Mouse (Mus musculus): ENCODE measurements at regions not wholly inside any gene's neighbourhood (a gene's known extent, or its start where the extent isn't known, plus 50 kb on each side); places are given as distances from the start of the nearest gene placed in this dataset.

DNA sequence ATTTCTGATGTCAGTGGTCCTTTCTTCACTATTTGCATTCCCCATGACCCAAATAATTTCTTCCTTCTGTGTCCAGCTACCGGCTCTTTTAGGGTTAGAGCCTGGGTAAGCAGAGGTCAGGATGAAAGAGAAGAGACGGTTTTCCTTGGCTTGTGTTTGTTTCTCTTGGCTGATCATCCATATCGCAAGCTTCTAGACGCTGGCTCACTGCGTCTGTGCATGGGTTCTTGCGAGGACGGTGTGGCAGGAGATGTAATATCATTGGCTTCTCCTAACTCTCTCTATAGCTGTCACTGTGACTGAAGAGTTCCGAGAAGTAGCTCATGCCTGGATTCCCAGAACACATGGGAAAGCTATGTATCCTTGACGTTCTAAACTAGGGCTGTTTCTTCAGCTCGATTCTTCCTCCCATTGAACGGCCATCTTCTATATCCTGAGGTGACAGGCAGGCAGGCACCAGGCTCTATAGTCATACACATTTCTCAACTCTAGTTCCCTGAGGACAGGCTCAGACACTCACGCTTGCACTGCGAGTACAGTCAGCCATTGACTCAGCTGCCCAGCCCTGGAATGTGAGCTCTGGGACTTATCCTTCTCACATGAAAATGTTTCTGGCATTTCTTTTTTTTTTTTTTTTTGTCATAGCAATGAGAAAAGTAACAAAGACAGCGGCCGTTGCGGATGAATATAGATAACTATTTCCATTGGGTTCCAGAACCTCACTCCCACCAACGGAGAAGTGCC lies 85.0 kb downstream of the Bach1 start:
- Histone ChIP-seq H3K27me3 (ENCODE audit: control insufficient read depth, insufficient read depth, low read length) (no peaks in the 10 kb centered on the region), H3K9me3 (ENCODE audit: control insufficient read depth, low read length) (no peaks in the 10 kb centered on the region), H3K9ac (no peak overlapping the region), H3K4me1 (replicated peaks; ENCODE audit: control insufficient read depth, insufficient read depth, low read length) (no peaks in the 10 kb centered on the region), H3K4me3 (replicated peaks; ENCODE audit: low read length) (no peak overlapping the region), H3K4me2 (replicated peaks) (no peak overlapping the region), H3K36me3 (replicated peaks; ENCODE audit: control insufficient read depth, insufficient read depth) (no peaks in the 10 kb centered on the region), H3K27ac (no peak overlapping the region)
- 67% methylated on average over 17 of the region's 17 CpGs for WGBS
- no peak for DNase-seq (ENCODE audit: low spot score)
- ATAC-seq (ENCODE audit: low FRiP score): no peak

DNA sequence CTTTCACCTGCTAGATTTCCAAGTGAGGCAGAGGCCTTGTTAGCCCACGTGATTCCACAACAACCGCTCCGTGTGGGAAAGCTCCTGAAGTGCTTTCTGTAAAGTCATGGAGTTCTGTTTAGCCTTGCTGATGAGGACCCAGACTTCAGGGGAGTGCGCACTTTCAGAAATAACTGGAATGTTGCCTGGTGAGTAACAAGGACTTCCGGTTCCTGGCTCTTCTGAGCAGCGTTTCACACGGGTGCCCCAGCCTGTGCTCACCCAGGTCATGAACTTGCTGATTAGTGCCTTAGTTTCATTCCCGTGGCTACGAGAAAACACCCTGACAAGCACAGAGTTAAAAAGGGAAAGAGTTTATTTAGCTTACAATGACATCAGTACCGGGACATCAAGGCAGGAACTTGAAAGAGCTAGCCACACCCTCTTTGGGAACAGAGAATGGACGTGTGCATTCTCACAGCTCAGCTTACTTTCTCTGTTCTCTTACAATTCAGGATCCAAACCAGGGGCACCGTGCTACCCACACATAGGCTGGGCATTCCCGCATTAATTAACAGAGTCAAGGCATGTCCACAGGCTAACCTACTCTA lies 85.8 kb downstream of the Bach1 start:
- no peaks in the 10 kb centered on the region for H3K27me3 ChIP-seq (ENCODE audit: control insufficient read depth, insufficient read depth, low read length)
- no peaks in the 10 kb centered on the region for H3K9me3 ChIP-seq (ENCODE audit: control insufficient read depth, low read length)
- no peak overlapping the region for H3K4me3 ChIP-seq (replicated peaks; ENCODE audit: low read length)
- H3K4me2 ChIP-seq (replicated peaks): no peak overlapping the region
- no peaks in the 10 kb centered on the region for H3K36me3 ChIP-seq (replicated peaks; ENCODE audit: control insufficient read depth, insufficient read depth)
- 51% methylated on average over 13 of the region's 13 CpGs for WGBS
- no peak overlapping the region for H3K9ac ChIP-seq
- DNase-seq (ENCODE audit: low spot score): no peak
- no peaks in the 10 kb centered on the region for H3K4me1 ChIP-seq (replicated peaks; ENCODE audit: control insufficient read depth, insufficient read depth, low read length)
- no peak for ATAC-seq (ENCODE audit: low FRiP score)
- H3K27ac ChIP-seq: no peak overlapping the region

DNA sequence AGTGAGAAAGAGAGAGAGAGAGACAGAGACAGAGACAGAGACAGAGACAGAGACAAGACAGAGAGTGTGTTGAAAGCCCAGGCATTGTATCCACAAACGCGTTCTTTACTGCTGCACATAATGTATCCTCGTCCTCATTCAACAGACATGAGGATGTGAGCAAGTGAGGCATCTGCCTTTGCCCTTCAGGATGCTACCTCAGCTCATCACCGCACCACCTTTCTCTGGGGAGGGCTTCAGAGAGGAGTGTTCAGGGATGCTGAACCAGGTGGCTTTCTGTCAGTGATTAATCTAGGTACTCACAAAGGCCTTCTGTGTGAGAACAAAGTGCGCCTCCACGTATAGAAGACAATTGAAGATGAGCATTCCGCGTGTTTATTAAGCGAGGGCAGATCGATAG lies 90.8 kb downstream of the Bach1 start:
- no peaks in the 10 kb centered on the region for H3K9me3 ChIP-seq (ENCODE audit: control insufficient read depth, low read length)
- no peak for ATAC-seq (ENCODE audit: low FRiP score)

DNA sequence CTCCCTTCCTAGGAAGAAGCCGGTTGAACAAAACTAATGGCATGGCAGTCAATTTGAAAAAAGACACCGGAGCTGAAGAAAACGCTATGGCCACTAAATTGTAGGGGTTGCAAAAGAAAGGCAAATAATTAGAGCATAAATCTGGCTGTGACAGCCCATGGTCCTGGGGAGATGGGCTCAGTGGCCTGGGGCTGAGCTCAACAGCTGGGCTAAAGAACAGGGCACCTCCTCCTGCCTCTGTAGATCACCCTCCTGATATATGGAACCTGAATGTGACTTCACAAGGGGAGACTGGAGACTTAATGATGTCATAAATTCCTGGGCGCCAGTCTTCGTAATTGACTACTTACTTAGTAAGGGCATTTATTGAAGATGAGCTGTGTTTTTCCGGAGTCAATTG lies 91.2 kb downstream of the Bach1 start:
- no peak for ATAC-seq (ENCODE audit: low FRiP score)
- H3K4me2 ChIP-seq (replicated peaks): no peak overlapping the region

More for the DNA sequence above, 90.8 kb downstream of the Bach1 start:
- Histone ChIP-seq H3K9ac (no peak overlapping the region), H3K4me3 (replicated peaks; ENCODE audit: low read length) (no peak overlapping the region), H3K4me1 (replicated peaks; ENCODE audit: control insufficient read depth, insufficient read depth, low read length) (no peaks in the 10 kb centered on the region), H3K27ac (no peak overlapping the region), H3K27me3 (ENCODE audit: control insufficient read depth, insufficient read depth, low read length) (no peaks in the 10 kb centered on the region), H3K4me2 (replicated peaks) (no peak overlapping the region), H3K36me3 (replicated peaks; ENCODE audit: control insufficient read depth, insufficient read depth) (no peaks in the 10 kb centered on the region)
- 78% methylated on average over 10 of the region's 10 CpGs for WGBS
- DNase-seq (ENCODE audit: low spot score): no peak

DNA sequence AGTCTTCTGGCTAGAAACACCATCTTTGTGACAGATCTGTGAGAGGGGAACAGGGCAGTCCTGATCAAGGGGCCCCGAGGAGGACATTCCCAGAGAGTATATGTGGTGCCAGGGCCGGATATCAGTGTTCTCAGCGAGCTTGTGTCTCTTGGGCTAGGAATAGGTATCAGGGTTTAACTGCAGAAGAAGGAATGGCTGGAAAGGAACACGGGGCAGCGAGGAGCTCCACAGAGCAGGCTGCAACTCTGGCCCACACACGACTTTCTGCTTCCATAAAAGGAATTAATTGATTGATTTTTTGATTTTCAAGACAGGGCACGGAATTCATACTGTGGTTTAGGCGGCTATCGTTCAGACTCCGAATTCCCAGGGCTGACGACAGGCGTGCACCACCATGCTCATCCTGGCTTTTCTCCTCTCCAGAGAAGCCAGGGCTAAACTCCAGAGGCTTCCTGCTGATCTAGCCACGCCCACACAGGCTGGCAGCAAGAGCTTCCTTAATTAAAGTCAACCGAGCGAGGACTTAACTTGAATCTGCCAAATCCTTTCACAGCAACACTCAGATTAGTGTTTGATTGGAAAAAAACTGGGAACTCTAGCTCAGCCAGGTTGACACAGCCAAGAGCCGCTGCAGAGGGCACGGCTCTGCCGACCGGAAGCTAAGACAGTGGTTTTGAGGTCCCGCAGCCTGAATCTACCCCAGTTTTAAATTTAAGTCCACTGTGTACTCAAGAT lies 97.9 kb downstream of the Bach1 start:
- Histone ChIP-seq H3K9ac (peak overlapping the region; percentile 24; the same call in 1 of the 2 replicates), H3K4me2 (replicated peaks) (peak overlapping the region; percentile 48), H3K27ac (0 out of 2 replicates have a peak overlapping the region, but pooled peaks have one; percentile 9), H3K27me3 (ENCODE audit: control insufficient read depth, insufficient read depth, low read length) (no peaks in the 10 kb centered on the region), H3K9me3 (ENCODE audit: control insufficient read depth, low read length) (no peaks in the 10 kb centered on the region), H3K4me1 (replicated peaks; ENCODE audit: control insufficient read depth, insufficient read depth, low read length) (peaks cover 11% of the 10 kb centered on the region), H3K4me3 (replicated peaks; ENCODE audit: low read length) (peak overlapping the region; percentile 16), H3K36me3 (replicated peaks; ENCODE audit: control insufficient read depth, insufficient read depth) (no peaks in the 10 kb centered on the region)
- ATAC-seq (ENCODE audit: low FRiP score) (peak; percentile 87), DNase-seq (ENCODE audit: low spot score) (peak; percentile 74)
- WGBS: 8% methylated on average over 20 of the region's 20 CpGs

More for the DNA sequence above, 91.2 kb downstream of the Bach1 start:
- WGBS: 71% methylated on average over 6 of the region's 6 CpGs
- no peak for DNase-seq (ENCODE audit: low spot score)
- H3K4me1 ChIP-seq (replicated peaks; ENCODE audit: control insufficient read depth, insufficient read depth, low read length): no peaks in the 10 kb centered on the region
- H3K27ac ChIP-seq: no peak overlapping the region
- no peaks in the 10 kb centered on the region for H3K9me3 ChIP-seq (ENCODE audit: control insufficient read depth, low read length)
- H3K4me3 ChIP-seq (replicated peaks; ENCODE audit: low read length): no peak overlapping the region
- H3K36me3 ChIP-seq (replicated peaks; ENCODE audit: control insufficient read depth, insufficient read depth): no peaks in the 10 kb centered on the region
- no peak overlapping the region for H3K9ac ChIP-seq
- H3K27me3 ChIP-seq (ENCODE audit: control insufficient read depth, insufficient read depth, low read length): no peaks in the 10 kb centered on the region

DNA sequence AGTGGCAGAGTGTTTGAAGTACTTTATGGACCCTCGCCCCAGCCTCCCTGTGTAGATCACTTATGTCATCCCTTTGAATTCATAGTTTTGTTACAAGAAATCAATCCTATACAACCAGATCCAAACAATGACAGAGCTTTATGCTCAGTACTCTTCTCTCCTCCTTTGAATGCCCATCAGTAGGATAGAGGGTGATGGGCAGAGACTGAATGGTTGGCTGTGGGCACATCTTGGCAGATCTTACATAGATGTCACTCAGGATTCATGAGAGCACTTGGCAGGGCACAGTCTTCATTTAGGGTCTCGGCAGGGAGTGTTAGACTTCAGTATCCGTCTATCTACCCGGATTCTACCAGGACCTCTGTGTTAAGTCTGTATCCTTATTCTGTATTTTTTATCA lies 103.6 kb downstream of the Bach1 start:
- H3K27me3 ChIP-seq (ENCODE audit: control insufficient read depth, insufficient read depth, low read length): no peaks in the 10 kb centered on the region
- H3K9ac ChIP-seq: no peak overlapping the region
- H3K4me1 ChIP-seq (replicated peaks; ENCODE audit: control insufficient read depth, insufficient read depth, low read length): peaks cover 1% of the 10 kb centered on the region; the same call in 1 of the 2 replicates
- H3K36me3 ChIP-seq (replicated peaks; ENCODE audit: control insufficient read depth, insufficient read depth): no peaks in the 10 kb centered on the region
- WGBS: 95% methylated on average over 4 of the region's 4 CpGs
- H3K27ac ChIP-seq: no peak overlapping the region
- H3K4me3 ChIP-seq (replicated peaks; ENCODE audit: low read length): no peak overlapping the region
- H3K4me2 ChIP-seq (replicated peaks): no peak overlapping the region
- ATAC-seq (ENCODE audit: low FRiP score) (no peak), DNase-seq (ENCODE audit: low spot score) (no peak)
- H3K9me3 ChIP-seq (ENCODE audit: control insufficient read depth, low read length): no peaks in the 10 kb centered on the region

DNA sequence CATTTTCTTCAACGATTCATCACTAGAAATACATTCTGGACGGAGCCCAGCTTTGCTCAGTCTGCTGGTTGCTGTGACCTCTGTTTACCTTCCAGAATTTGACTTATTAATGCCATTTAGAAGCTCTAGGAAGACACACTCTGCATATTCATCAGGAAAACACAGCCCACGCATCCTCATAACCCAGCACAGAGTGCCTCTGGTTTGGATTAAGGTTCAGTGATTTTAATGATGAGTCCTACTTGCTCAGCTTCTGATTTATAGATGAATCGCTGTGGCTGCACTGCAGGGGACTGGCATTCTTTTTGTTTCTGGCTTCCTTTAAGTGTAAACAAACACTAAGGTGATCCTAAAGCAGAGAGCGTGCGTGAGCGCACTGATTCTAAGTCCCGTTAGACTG lies 118.8 kb downstream of the Bach1 start:
- H3K4me3 ChIP-seq (replicated peaks; ENCODE audit: low read length): no peak overlapping the region
- no peaks in the 10 kb centered on the region for H3K27me3 ChIP-seq (ENCODE audit: control insufficient read depth, insufficient read depth, low read length)
- no peak overlapping the region for H3K27ac ChIP-seq
- no peak overlapping the region for H3K9ac ChIP-seq
- 69% methylated on average over 8 of the region's 8 CpGs for WGBS
- H3K9me3 ChIP-seq (ENCODE audit: control insufficient read depth, low read length): no peaks in the 10 kb centered on the region
- no peak overlapping the region for H3K4me2 ChIP-seq (replicated peaks)
- DNase-seq (ENCODE audit: low spot score) (no peak), ATAC-seq (ENCODE audit: low FRiP score) (no peak)
- H3K36me3 ChIP-seq (replicated peaks; ENCODE audit: control insufficient read depth, insufficient read depth): no peaks in the 10 kb centered on the region
- H3K4me1 ChIP-seq (replicated peaks; ENCODE audit: control insufficient read depth, insufficient read depth, low read length): no peaks in the 10 kb centered on the region

DNA sequence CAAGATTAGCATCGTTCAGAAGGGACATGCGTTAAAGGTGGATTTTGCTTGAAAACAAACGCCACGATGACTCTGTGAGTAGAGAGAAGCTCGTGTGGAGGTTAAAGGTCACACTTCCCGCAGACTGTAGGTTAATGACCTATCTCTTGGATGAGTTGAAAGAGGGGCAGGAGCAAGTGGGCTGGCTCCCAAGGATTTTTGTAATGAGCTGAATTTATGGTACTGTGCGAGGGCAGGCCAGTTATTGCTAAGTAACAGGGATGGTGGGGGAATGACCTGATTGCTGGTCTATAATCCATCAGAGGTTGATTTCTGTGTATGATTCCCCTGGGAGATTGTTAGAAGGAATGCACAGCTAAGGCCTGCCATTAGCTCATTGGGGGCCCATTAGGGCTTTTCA lies 135.6 kb downstream of the Bach1 start:
- Histone ChIP-seq H3K27me3 (ENCODE audit: control insufficient read depth, insufficient read depth, low read length) (no peaks in the 10 kb centered on the region), H3K9ac (no peak overlapping the region), H3K9me3 (ENCODE audit: control insufficient read depth, low read length) (no peaks in the 10 kb centered on the region), H3K4me2 (replicated peaks) (no peak overlapping the region), H3K27ac (peak overlapping the region; percentile 26; the same call in 1 of the 2 replicates), H3K36me3 (replicated peaks; ENCODE audit: control insufficient read depth, insufficient read depth) (no peaks in the 10 kb centered on the region), H3K4me1 (replicated peaks; ENCODE audit: control insufficient read depth, insufficient read depth, low read length) (peaks cover 9% of the 10 kb centered on the region; the same call in 1 of the 2 replicates), H3K4me3 (replicated peaks; ENCODE audit: low read length) (no peak overlapping the region)
- WGBS: 45% methylated on average over 7 of the region's 7 CpGs
- no peak for DNase-seq (ENCODE audit: low spot score)
- ATAC-seq (ENCODE audit: low FRiP score): peak; percentile 62; the same call in 1 of the 2 replicates

DNA sequence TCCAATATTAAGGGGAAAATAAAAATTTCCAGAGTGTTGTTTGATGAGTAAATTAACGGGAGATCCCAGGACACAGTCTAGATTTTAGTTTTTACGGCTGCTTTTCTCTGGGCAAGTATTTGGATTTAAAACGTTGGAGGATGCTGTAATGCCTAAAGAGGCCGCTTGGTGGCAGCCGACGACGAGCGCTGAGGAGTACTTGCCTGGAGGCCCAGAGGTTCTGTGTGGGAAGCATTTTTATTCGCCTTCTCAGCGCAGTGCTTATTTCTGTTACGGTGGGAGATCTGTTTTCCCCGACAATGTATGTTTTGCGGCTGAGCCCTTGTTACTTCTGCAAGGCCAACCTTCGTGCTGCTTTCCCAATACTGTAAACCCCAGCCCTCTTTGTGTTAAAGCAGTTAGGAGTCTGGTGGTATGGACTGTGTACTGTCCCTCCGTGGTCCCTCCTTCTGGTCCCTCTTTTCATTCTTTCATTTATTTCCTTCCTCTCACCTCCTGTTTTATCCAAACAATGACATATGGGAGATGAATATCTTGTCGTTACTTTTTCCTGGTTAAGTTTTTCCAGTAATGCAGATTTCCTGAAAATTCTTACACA lies 142.3 kb downstream of the Bach1 start:
- 0 out of 2 replicates have a peak overlapping the region, but pooled peaks have one; percentile 34 for H3K4me2 ChIP-seq (replicated peaks)
- H3K27ac ChIP-seq: peak overlapping the region; percentile 54
- 12% methylated on average over 16 of the region's 16 CpGs for WGBS

More for the DNA sequence above, 142.3 kb downstream of the Bach1 start:
- Histone ChIP-seq H3K36me3 (replicated peaks; ENCODE audit: control insufficient read depth, insufficient read depth) (no peaks in the 10 kb centered on the region), H3K9me3 (ENCODE audit: control insufficient read depth, low read length) (no peaks in the 10 kb centered on the region), H3K9ac (no peak overlapping the region), H3K4me3 (replicated peaks; ENCODE audit: low read length) (no peak overlapping the region), H3K4me1 (replicated peaks; ENCODE audit: control insufficient read depth, insufficient read depth, low read length) (peaks cover 4% of the 10 kb centered on the region; the same call in 1 of the 2 replicates), H3K27me3 (ENCODE audit: control insufficient read depth, insufficient read depth, low read length) (no peaks in the 10 kb centered on the region)
- ATAC-seq (ENCODE audit: low FRiP score) (peak; percentile 88), DNase-seq (ENCODE audit: low spot score) (peak; percentile 91)
